Mouse (Mus musculus) C2C12 (cell line): ENCODE data around the gene Myb.

Experiments used
- CEBPB ChIP-seq: IDR thresholded peaks from one replicate; pipeline ENCODE4 v1.6.1; 2011; ENCODE audit warnings: low read depth, mild to moderate bottlenecking, control low read depth, moderate library complexity
- CTCF ChIP-seq: IDR thresholded peaks from one replicate; pipeline ENCODE4 v1.5.1; 2011; ENCODE audit not compliant: control insufficient read depth, insufficient read depth, insufficient read length
- FOSL1 ChIP-seq: IDR thresholded peaks from one replicate; pipeline ENCODE4 v1.8.0; 2011; ENCODE audit warnings: mild to moderate bottlenecking, low read length; ENCODE audit not compliant: poor library complexity, insufficient read depth, severe bottlenecking
- MAX ChIP-seq: IDR thresholded peaks from one replicate; pipeline ENCODE4 v1.6.1; 2011; ENCODE audit warnings: mild to moderate bottlenecking, control low read depth
- MYOD1 ChIP-seq: IDR thresholded peaks from one replicate; pipeline ENCODE4 v1.6.1; 2011; ENCODE audit warnings: low read depth; ENCODE audit not compliant: control insufficient read depth, insufficient read length
- MYOG ChIP-seq: IDR thresholded peaks from one replicate; pipeline ENCODE4 v1.6.1; 2011; ENCODE audit not compliant: control insufficient read depth, insufficient read length; ENCODE audit errors: extremely low read depth
- USF1 ChIP-seq: IDR thresholded peaks from one replicate; pipeline ENCODE4 v1.6.1; 2011; ENCODE audit warnings: low read depth, mild to moderate bottlenecking, control low read depth, moderate library complexity

DNA sequence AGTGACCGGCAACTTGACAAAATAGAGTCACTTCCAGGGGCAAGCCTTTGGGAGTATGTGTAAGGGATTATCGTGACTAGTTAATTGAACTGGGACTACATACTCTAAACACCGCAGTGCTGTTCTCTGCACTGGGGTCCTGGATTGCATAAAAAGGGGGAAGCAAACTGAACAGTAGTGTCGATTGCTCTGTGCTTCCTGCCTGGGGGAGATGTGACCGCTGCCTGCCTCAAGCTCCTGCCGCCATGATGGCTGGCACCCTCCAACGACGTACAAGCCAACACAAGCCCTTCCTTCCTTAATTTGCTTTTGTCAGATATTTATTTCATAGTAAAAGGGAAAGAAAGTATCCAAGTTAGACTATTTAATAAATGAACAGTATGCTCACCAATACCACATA lies 25.5 kb downstream of the Myb start:
- TF ChIP-seq CTCF (no peak), CEBPB (no peak), USF1 (no peak), MAX (no peak), FOSL1 (no peak), MYOG (no peak), MYOD1 (no peak)
